Comparison of ENCODE assay signal across 9 mouse cellular contexts in genomic region chr11:102432896-102433295, GRCm38 (mm10). TPM values are rescaled to one million over a fixed set of nuclear protein-coding genes. Genes with fewer than 3 reads are reported as not detected.
DNase-seq lines count a peak whose midpoint lies in the region; ATAC-seq and TF ChIP-seq lines count a peak whose summit lies in the region.
"Had no signal": no experiment of that assay in that cellular context is flagged by ENCODE, and none has a peak within 500 bp of the region (broad histone marks: within the 10 kb centered on the region; RNA-seq: fewer than 3 reads in every experiment).

No protein-coding gene starts in this region.

- H3K36me3 ChIP-seq in thymus, adult 2 months (ENCODE audit: control insufficient read depth, insufficient read depth, low read length), result no peaks in the 10 kb centered on the region
- peaks cover 15% of the 10 kb centered on the region; the same call in 1 of the 2 replicates for H3K36me3 ChIP-seq in stomach, postnatal 0 days (ENCODE audit: control insufficient read depth, insufficient read depth, low read length)

- DNase-seq in frontal cortex, postnatal 14 days (ENCODE audit: low spot score in 2 of 2), result peak; percentile 18 to 43
- DNase-seq in frontal cortex, postnatal 10 days (ENCODE audit: low spot score in 2 of 2), result no peak
- no peak for DNase-seq in thymus, adult 2 months
- DNase-seq in thymus, postnatal 36 days, result no peak
- peak; percentile 87 to 91 for DNase-seq in heart, postnatal 10 days
- DNase-seq in stomach, postnatal 0 days (ENCODE audit: low spot score), result no peak
- DNase-seq in lung, postnatal 36 days, result no peak
- DNase-seq in embryo, embryonic 11 days, result no peak

- peaks cover 3% of the 10 kb centered on the region; the same call in 1 of the 2 replicates for H3K27me3 ChIP-seq in thymus, adult 2 months (ENCODE audit: control insufficient read depth, insufficient read depth, low read length)
- H3K27me3 ChIP-seq in stomach, postnatal 0 days (ENCODE audit: control insufficient read depth, insufficient read depth, low read length), result no peaks in the 10 kb centered on the region
- H3K27me3 ChIP-seq: embryonic facial prominence, embryonic 15.5 days had no signal

- TF ChIP-seq EP300 in stomach, postnatal 0 days (optimal IDR thresholded peaks at IDR 0.05), result no peak

- no peak overlapping the region for H3K9ac ChIP-seq in stomach, postnatal 0 days (ENCODE audit: low read length)
- H3K9ac ChIP-seq: embryonic facial prominence, embryonic 15.5 days had no signal

- ATAC-seq in stomach, postnatal 0 days (ENCODE audit: low FRiP score, low TSS enrichment), result no peak

- no peaks in the 10 kb centered on the region for H3K9me3 ChIP-seq in stomach, postnatal 0 days (ENCODE audit: control insufficient read depth, low read length)
- H3K9me3 ChIP-seq: embryonic facial prominence, embryonic 15.5 days had no signal

- no peak for TF ChIP-seq POLR2A in thymus, adult 2 months (IDR thresholded peaks at IDR 0.05; ENCODE audit: control insufficient read depth, extremely low read depth, insufficient read depth, low read length, poor library complexity)

- H3K4me3 ChIP-seq in thymus, adult 2 months (ENCODE audit: control insufficient read depth, insufficient read depth, low read length), result no peak overlapping the region
- H3K4me3 ChIP-seq in stomach, postnatal 0 days (ENCODE audit: low read depth, low read length), result no peak overlapping the region
- H3K4me3 ChIP-seq: embryonic facial prominence, embryonic 15.5 days had no signal

- intact Hi-C loops in heart, postnatal 10 days (cut with DNase I), result no loop called here

- 66% methylated on average over 6 of the region's 6 CpGs for WGBS in thymus, adult 2 months
- 88% methylated on average over 6 of the region's 6 CpGs for WGBS in stomach, postnatal 0 days

- 0 out of 2 replicates have a peak, but pooled peaks have one; percentile 4 for TF ChIP-seq CTCF in thymus, adult 2 months (IDR thresholded peaks at IDR 0.05; ENCODE audit: borderline replicate concordance, control insufficient read depth, extremely low read depth, insufficient read depth, low read length, poor library complexity)
- no peak for TF ChIP-seq CTCF in stomach, postnatal 0 days (IDR thresholded peaks at IDR 0.05; ENCODE audit: low read depth)

- peak overlapping the region; percentile 25; the same call in 1 of the 2 replicates for H3K4me2 ChIP-seq in stomach, postnatal 0 days (replicated peaks; ENCODE audit: low read depth)
- H3K4me2 ChIP-seq: embryonic facial prominence, embryonic 15.5 days had no signal

- H3K4me1 ChIP-seq in thymus, adult 2 months (replicated peaks; ENCODE audit: control insufficient read depth, insufficient read depth, low read length), result peaks cover 25% of the 10 kb centered on the region
- peaks cover 6% of the 10 kb centered on the region for H3K4me1 ChIP-seq in stomach, postnatal 0 days (replicated peaks; ENCODE audit: control insufficient read depth, insufficient read depth)

- no peak overlapping the region for H3K27ac ChIP-seq in thymus, adult 2 months (ENCODE audit: control insufficient read depth, insufficient read depth, low read length)
- no peak overlapping the region for H3K27ac ChIP-seq in stomach, postnatal 0 days (replicated peaks)
- H3K27ac ChIP-seq: embryonic facial prominence, embryonic 15.5 days had no signal

RNA-seq across cellular contexts. Expression of gene Grn, which starts 2.8 kb away (rescaled TPM):
- polyA plus RNA-seq in thymus, adult 2 months (2012; rRNA removed), result 151 and 160 TPM in 2 replicates
- total RNA-seq in heart, postnatal 10 days (2021), result 100 to 1,000 TPM; 189 to 192 TPM
- polyA plus RNA-seq in stomach, postnatal 0 days (2015; fragmentation: Nextera tagmentation; extraction: Ambion mirVana), result 126 and 142 TPM in 2 replicates

RNA-seq across cellular contexts. Expression of gene Fam171a2, which starts 14.6 kb away (rescaled TPM):
- 2.6 and 4.7 TPM in 2 replicates for polyA plus RNA-seq in thymus, adult 2 months (2012; rRNA removed)
- 10 to 100 TPM; 20.0 to 23.8 TPM for total RNA-seq in heart, postnatal 10 days (2021)
- 2.0 and 2.9 TPM in 2 replicates for polyA plus RNA-seq in stomach, postnatal 0 days (2015; fragmentation: Nextera tagmentation; extraction: Ambion mirVana)

RNA-seq across cellular contexts. Expression of gene Slc25a39, which starts 25.1 kb away (rescaled TPM):
- polyA plus RNA-seq in thymus, adult 2 months (2012; rRNA removed), result 227 and 235 TPM in 2 replicates
- 100 to 1,000 TPM; 155 to 156 TPM for total RNA-seq in heart, postnatal 10 days (2021)
- polyA plus RNA-seq in stomach, postnatal 0 days (2015; fragmentation: Nextera tagmentation; extraction: Ambion mirVana), result 189 and 200 TPM in 2 replicates

RNA-seq across cellular contexts. Expression of gene Itga2b, which starts 37.0 kb away (rescaled TPM):
- polyA plus RNA-seq in thymus, adult 2 months (2012; rRNA removed), result 3.8 and 4.0 TPM in 2 replicates
- total RNA-seq in heart, postnatal 10 days (2021), result 1 to 10 TPM; 2.8 to 4.6 TPM
- 5.4 and 6.5 TPM in 2 replicates for polyA plus RNA-seq in stomach, postnatal 0 days (2015; fragmentation: Nextera tagmentation; extraction: Ambion mirVana)

RNA-seq across cellular contexts. Expression of gene Rundc3a, which starts 39.7 kb away (rescaled TPM):
- polyA plus RNA-seq in thymus, adult 2 months (2012; rRNA removed), result 7.9 and 8.1 TPM in 2 replicates
- under 1 TPM; 0.29 to 0.32 TPM for total RNA-seq in heart, postnatal 10 days (2021)
- 5.1 and 5.9 TPM in 2 replicates for polyA plus RNA-seq in stomach, postnatal 0 days (2015; fragmentation: Nextera tagmentation; extraction: Ambion mirVana)

Comparison
In these comparisons a context has a peak if more than half of its experiments do, and no peak if none do; other contexts are left out.
1. DNase-seq: peak in frontal cortex, postnatal 14 days (2 of 2) and heart, postnatal 10 days (2 of 2); none in frontal cortex, postnatal 10 days (0 of 2), thymus, adult 2 months (single experiment), thymus, postnatal 36 days (0 of 2), stomach, postnatal 0 days (single experiment), lung, postnatal 36 days (single experiment) and embryo, embryonic 11 days (single experiment).